Mouse (Mus musculus): ENCODE measurements around the gene Rpl10.
A peak's percentile ranks its signal among the peaks of the same experiment; 100 is the strongest.

Gene Rpl10

DNA sequence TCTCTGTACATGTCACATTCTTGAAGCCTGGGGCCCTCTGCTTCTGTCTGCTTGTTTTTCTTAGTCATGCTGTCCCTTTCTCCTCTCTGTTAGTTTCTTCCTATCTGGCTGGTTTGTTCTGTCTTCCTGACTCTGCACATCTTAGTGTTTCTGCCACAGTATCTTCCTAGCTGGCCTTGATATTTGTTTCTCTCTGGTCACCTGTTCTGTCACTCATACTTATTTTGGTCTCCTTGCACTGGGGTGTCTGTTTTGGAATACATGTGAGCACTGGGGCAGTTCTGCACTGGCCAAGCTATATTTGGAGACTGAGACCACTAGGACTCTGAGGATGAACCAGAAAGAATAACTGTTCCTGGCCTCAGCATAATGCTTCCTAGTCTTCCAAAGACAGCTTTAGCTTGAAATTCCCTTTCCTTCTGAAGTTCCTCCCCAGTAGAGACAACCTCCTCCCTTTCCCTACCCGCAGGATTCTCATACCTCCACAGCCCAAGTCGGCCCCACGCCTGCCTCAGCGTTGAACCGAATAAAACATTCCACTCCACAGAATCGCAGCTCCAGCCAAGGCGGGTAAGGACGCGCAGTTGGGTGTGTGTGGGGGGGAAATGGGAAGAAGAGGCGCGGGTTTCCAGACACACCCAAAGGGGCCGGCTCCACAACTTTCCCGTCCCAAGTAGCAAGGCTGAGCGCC is 10.6 kb downstream of the Rpl10 start:
- DNase-seq (ENCODE audit: low read depth, low spot score), result no peak

DNA sequence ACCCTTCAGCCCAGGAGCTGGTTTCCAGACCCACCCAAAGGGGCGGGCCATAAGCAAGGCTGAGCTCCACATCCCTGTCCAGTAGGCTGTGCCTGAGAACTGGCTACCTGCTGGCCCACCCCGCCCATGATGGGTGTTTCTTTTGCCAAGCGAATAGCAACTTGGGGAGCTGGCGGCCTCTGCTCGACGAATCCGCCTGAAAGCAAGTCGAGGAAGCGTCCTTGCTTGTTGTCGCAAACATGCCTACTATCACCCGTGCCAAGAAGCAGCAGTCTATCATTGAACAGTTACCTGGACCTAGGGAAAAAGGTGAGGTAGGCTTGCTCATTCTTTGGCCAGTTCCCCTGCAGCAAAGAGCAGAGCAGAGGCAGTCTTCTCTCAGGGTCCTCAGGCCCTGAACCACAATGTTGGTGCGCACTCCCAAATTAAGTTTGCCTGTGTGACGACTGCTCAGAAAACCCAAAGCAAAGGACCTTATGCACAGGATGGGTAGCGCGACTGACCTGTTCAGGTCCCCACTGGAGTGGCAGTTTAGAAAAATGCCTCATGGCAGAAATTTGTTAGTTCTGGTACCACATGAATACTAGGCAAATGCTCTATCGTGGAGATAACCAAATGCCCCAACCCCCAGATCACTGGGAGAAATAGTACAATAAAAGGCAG is 11.3 kb downstream of the Rpl10 start, which contains the start of the genes Taz and Dnase1l1:
Gene Taz (plus strand): TSS at position 181 of the 663 bp plus-strand sequence.
Gene Dnase1l1 (minus strand): TSS at position 606 of the 663 bp plus-strand sequence.
- peak; percentile 80 for DNase-seq (ENCODE audit: low read depth, low spot score)

DNA sequence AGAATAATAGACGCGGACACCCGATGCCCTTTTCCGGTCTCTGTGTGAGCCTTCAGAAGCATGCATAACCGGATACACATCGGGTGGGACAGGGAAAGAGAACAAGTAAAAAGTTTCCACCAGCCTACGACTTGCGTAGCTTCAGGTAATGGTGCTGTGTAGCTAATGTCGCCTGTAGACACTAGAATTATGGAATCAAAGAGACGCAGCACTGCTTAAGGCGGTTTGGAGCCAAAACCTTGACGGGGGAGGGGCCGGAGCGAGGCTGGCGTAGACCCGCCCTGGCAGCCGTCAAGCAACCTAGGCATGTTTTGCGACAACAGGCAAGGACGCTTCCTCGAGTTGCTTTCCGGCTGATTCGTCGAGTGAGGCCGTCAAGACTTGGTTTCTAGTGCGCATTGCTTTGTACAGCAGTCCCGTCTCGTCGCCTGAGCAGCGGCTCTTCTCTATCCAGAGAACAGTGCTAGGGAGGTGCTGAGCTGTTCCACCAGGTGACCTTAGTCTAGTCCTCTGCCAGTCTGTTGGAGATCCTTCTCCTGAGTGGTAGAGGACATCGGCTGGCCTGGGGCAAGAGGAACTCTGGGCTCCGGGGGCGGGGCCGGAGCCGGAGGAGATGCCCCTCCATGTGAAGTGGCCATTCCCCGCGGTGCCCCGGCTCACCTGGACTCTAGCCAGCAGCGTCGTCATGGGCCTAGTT is 11.9 kb downstream of the Rpl10 start:
- peak; percentile 90 for DNase-seq (ENCODE audit: low read depth, low spot score)

DNA sequence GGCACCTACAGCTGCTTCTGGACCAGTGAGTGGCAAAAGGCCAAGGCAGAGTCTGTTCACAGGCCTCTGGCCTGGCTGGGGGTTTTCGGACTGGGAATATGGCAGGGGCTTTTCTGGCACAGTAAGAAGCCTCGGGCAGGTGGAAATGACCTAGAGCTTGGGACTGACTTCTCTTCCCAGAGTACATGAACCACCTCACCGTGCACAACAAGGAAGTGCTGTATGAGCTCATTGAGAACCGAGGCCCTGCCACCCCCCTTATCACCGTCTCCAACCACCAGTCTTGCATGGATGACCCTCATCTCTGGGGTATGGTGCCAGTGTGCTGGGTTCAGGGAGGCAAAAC is 12.5 kb downstream of the Rpl10 start:
- no peak for DNase-seq (ENCODE audit: low read depth, low spot score)

DNA sequence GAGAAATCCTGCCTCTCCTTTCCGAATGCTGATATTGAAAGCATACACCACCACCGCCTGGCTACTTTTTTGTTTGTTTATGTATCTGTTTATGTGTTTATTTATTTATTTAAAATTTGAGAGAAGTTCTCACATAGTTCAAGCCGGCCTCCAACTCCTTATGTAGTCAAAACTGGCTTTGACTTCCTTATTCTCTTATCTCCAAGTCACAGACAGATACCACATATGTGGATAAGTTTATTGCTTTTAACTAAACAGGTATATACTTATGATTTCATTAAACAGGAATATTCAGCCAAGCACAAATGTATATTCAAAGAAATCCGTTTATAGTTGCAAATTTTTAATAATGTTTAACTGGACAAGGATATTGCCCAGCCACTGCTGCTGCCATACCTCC is 22.8 kb downstream of the Rpl10 start:
- DNase-seq (ENCODE audit: low read depth, low spot score), result no peak

DNA sequence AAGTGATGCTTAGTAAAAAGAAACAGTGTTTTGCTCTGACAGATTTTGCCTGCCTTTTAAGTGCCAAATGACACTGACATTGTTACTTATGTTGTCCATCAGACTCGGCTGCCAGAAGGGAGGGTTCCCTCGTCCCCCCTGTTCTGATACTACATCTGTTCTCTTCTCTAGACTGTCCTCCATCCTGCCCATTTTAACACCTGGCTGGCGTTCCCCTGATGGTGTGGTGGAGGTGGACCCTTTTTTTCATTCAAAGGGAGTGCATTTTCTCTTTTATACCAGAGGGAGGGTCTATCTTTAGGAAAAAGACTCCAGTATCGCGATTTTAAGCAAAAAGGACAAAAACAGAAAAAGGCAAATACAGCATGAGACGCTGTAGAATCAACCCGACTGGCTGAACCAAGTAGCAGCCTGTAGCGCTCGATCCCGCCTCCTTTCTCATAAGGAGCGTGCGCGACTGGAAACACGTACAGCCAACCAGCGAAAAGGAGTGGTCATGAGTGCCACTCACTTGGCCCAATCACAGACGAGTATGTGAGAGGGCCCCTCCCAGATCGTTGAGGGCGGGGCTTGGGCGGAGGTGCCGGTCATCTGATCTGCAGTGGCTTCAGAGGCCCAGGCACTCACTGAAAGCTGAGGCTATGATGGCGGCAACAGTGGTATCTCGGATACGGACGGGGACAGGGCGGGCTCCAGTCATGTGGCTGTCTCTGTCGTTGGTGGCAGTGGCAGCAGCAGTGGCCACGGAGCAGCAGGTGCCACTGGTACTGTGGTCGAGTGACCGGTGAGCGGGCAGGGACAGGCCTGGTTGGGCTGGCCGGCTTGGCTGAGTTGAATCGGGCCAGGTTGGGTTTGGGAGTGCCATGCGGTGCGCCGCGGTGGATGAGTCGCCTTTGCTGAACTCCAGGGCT is 26.2 kb downstream of the Rpl10 start, which contains the start of gene Atp6ap1:
Gene Atp6ap1 (plus strand): TSS at position 560 of the 911 bp plus-strand sequence.
- peak; percentile 95 for DNase-seq (ENCODE audit: low read depth, low spot score)

DNA sequence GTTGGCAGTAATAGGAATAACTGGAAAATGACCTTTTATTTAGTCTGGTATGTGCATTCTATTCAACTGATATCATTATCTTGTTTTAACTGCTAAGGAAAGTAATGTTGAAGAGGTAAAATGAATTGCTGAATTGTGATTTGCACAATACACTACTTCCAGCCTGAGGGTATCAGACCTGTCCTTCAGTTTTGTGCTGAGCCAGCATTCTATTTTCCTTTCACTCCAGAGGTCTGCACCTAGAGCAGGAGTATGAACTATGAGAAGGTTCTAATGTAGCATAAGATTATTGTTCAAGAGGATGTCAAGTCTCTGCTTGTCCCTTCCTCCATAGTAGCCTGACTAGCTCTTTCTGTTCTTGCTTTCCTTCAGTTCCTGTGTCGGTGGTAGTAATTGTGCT is 27.7 kb downstream of the Rpl10 start:
- no peak for DNase-seq (ENCODE audit: low read depth, low spot score)

DNA sequence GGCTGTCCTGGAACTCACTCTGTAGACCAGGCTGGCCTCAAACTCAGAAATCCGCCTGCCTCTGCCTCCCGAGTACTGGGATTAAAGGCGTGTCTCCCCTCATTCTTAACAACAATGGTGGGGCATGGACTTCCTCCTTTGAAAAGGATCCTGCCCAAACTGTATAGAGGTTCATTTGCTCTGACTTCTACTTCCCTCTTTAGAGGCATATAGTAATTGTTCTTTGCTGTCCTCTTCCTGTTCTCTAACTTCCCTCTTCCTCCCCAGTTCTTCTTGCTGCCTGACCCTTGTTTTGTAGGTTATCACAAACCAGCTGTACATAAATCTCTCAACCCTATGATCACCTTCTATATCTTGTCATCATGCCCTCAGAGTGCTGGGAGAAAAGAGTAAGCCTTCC is 29.1 kb downstream of the Rpl10 start:
- no peak for DNase-seq (ENCODE audit: low read depth, low spot score)

DNA sequence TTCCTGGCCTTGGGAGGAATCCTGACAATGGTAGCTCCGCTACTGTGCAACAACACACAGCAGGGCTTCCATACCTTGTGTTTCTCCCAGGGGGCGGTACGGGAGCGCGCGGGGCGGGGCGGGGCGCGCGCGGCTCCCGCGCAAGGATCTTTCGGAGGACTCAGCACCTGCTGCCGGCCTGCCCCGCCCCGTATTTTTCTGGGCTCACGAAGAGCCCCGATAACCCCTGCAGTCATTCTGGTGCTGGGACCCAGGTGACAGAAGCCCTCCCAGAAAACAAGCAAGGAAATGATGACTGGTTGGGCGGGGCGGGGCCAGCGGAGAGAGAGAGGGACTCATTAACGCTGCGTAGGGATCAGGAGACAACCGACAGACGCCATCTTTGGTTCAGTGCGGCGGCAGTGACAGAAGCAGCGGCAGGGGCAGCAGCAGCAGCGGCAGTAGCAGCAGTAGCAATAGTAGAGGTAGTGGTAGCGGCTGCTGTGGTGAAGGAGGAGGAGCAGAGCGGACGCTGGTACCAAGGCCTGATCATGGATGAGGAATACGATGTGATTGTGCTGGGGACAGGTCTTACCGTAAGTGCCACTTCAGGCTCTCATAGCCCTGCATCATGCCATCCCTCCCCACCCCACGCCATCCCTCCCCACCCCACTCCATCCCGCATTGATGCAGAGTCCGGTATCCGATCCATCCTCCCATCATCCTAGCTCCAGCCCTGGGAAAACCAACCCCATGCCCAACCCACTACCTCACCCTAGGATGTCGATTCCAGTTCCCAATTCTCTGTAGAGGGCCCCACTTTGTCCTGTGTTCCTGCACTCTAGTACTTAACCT is 34.5 kb downstream of the Rpl10 start, which contains the start of gene Gdi1:
Gene Gdi1 (plus strand): TSS at position 132 of the 834 bp plus-strand sequence.
- DNase-seq (ENCODE audit: low read depth, low spot score), result peak; percentile 85

DNA sequence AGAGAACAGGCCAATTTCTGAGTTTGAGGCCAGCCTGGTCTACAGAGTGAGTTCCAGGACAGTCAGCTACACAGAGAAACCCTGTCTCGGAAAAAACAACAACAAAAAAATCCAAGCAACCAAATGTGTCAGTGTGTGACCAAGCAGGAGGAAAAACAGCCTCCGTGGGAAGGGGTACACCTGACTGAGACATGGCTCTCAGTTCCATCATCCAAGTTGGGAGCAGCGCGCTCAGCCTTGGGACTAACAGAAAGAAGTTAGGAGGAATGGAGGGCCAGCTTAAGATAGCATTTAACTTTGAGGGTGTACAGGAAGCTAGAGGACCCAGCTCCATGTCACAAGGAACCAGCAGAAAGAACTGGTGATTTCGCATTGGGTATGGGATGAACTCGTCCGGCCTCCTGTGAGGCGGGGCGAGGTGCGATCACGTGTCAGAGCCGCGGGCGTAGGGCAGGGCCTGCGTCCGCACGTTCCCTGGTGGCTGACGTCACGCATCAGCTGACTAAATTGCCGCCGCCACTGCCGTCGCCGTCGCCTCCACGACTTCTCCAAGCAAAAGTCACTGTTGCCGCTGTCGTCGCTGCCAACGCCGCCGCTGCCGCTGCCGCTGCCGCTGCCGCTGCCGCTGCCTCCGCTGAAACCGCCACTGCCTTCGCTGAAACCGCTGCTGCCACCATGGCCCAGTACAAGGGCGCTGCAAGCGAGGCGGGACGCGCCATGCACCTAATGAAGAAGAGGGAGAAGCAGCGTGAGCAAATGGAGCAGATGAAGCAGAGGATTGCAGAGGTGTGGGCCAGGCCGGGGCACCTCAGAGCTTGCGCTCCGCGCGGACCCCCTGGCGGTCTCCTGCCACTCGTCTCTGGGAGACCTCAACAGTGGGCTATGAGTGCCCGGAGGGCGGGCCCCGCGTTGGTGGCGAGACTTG is 42.2 kb downstream of the Rpl10 start, which contains the start of gene Fam50a:
Gene Fam50a (plus strand): TSS at position 494 of the 925 bp plus-strand sequence.
- peak; percentile 85 for DNase-seq (ENCODE audit: low read depth, low spot score)
